Mouse (Mus musculus) thymus, adult 18-20 months (tissue): Measurements from ENCODE around the gene Rapgef4.
A peak's percentile ranks its signal among the peaks of the same experiment; 100 is the strongest.

Experiments used
- DNase-seq, 2 experiments: peaks; one replicate each; pipeline ENCODE4 v3.0.0; 2022; ENCODE audit warnings: mixed read lengths in 2 of 2

Gene Rapgef4

DNA sequence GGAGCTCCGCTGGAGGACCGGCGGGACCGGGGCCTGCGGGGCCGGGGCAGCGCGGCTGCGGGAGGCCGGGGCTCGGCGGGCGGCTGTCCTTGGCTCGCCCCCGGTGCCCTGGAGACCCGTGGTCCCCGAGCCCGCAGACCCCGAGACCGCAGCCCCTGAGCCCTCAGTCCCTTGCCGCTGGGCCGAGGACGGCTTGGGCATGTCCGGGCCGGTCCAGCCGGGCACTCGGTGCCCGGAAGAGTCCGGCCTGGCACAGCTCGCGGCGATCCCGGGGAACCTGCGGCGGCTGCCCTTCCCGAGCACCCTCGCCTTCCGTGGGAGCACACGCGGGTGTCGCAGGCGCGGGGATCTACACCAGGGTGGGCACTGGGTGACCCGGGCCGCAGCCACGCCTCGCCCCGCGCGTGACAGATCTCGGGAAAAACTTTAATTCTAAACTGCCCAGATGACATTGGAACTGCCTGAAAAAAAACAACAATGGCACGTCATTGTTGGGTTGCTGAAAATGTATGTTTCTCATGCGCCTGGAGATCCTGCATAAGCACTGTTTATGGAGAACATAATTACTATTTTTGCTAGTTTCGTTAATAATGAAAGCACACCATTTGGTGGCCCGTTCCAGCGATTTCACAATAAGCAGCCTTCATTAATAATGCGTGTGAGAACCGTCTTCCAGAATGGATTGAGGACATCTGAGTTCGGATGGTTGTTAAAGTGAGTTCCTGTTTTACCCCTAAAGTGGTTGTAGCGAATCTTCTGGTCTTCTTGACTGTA, 305.0 kb downstream of the Rapgef4 start:
- DNase-seq, result peak in 1 of 2 experiments; percentile 4

DNA sequence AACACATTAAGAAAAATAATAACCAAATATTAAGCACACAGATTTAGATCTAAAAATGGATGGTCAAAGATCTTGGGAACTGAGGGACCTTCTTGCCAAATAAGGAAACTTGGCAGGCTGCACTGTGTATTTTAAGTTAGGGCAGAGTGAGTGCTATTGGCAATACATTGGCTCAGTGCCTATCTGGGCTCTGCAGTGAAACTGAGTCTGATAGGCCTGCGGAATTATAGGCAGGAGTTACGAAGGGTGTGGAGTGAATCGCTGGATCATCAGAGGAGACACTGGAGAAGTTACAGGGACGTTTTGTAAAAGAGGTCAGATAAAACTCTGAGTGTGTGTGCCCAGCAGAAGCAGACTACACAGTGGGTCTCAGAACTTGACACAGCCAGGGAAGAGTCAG, 306.1 kb downstream of the Rapgef4 start:
- DNase-seq, result no peak

DNA sequence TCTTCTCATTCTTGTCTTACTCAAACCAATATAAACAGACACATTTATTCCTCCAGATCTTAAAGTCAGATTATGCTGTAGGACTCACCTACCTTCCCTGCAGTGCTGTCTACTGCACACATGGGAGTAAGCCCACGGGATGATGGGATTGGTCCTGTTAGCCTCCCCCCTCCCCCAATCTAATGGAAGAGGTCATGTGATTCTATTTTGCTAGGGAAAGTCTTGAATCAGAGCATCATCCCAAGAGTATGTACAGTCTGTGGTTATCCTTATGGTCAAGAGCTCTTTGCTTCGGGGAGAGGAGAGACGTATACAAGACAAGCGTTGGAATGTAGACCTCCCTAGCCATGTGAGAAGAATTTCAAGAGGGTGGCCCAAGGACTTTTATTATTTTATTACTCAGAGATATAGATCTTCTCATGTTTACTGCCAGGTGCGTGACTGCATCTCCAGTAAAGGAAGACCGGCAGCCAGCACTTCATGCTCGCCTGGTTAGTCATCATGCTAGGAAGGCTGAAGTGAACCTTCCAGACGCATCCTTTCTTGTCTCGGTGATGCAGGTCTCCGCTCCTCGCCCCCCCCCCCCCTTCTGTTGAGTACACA, 308.0 kb downstream of the Rapgef4 start:
- no peak for DNase-seq

DNA sequence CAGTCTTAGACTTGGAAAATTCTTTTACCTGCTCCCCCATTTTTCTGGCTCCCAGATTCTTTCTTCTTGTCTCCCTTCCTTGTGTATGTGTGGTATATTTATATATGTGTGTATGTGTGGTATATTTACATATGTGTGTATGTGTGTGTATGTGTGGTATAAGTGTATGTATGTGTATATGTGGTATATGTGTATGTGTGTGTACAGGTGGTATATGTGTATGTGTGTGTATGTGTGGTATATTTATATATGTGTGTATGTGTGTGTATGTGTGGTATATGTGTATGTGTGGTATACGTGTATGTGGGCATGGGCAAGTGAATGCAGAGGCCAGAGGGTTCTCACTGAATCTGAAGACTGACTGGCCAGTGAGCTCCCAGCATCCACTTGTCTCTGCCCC, 310.1 kb downstream of the Rapgef4 start:
- no peak for DNase-seq

DNA sequence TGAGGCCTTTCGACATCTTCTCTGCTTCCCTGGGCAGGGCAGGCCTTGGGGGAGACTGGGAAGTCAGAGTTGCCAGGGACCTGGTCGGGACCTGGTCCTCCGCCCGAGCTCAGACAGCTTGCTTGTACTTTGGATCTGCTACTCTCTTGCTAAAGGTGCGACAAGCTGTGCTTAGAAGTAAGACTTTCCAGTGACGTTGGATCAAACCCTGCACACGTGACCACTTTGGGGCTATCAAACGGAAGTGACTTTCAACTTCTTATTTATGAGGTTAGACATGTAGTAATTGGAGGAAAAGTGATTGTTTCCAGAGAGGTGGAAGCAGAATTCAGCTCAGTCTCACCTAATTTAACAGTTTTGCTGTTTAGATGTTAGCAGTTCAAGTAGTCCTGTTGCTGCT, 311.5 kb downstream of the Rapgef4 start:
- DNase-seq, result no peak

DNA sequence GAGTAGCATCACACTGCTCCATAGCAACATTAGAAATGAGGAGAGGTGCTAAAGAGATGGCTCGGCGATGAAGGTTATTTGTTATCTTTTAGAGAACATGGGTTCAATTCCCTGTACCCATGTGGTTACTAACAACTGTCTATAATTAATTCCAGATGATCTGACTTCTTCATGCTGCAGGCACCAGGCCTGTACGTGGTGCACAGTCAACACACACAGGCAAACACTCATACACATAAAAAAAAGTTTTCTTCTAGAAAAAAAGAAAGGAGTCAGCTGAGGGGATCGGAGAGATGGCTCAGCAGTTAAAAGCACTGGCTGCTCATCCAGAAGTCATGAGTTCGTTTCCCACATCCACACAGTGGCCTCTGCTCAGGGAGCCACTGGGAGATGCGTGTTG, 314.0 kb downstream of the Rapgef4 start:
- DNase-seq, result no peak

DNA sequence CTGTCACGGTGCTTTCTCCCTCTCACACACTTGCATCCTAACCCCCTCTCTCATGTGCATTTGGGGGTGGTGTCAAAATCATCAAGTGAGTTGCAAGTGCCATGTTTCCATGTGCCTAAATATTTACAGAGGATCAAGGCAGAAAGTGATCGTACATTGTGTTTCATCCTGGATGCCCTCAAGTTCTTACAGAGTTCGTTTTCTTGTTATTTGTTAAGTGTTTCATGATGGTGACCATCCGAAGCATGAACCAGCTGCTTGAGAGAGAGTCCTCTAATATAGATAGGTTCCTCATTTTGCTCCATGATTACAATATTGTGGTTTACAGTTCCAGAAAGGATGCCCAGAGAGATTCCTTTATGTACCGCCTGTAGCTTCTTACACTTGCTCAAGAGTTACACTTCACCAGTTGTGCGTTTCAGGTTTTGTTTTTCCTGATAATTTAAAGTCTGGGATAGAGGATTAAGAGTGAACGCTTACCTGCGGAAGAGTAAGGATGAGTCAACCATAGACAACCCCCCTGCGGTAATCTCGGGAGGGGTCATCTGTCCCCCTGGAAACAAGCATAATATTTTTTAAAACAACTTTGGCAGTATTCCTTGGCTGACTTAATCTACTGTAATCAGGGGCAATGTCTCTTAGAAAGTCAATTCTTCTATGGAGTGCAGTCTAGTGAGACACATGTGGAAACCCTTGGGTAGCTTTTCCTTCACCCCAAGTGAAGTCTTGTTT, 316.1 kb downstream of the Rapgef4 start:
- no peak for DNase-seq

DNA sequence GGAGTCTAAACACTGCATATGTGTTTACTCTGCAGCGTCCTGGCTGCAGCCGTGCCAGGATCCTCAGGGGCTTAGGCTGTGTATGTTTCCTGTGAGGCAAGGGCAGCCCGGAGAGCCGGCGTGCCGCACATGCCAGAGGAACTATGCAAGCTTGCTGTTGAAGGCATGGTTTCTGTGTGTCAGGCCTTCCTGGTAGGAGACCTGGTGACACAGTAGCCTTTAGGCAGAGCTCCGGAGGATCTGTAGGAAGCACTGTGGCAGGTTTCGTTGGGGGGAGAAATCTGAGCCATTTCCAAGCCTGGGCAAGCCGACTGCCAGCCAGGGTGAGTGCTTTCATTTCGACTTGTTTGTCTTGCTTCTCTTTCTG, 316.7 kb downstream of the Rapgef4 start:
- no peak for DNase-seq

DNA sequence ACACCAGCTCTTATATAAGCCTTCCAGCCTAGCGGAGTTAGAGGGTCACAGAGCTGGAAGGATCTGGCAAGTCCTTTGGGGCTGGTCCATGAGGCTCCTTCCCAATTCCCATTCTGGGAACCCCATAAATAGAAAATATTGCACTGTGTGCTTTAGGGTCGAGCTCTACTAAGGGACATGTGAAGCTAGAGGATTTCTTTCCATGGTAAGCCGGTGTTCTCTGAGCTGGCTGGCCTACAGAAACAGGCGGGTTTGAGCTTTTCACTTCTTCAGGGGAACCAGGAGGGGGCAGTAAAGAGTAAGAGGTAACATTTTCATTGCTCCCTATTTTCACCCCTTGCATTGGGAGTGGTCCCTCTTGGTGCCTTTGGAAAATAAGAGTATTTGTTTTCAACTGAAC, 317.4 kb downstream of the Rapgef4 start:
- no peak for DNase-seq

DNA sequence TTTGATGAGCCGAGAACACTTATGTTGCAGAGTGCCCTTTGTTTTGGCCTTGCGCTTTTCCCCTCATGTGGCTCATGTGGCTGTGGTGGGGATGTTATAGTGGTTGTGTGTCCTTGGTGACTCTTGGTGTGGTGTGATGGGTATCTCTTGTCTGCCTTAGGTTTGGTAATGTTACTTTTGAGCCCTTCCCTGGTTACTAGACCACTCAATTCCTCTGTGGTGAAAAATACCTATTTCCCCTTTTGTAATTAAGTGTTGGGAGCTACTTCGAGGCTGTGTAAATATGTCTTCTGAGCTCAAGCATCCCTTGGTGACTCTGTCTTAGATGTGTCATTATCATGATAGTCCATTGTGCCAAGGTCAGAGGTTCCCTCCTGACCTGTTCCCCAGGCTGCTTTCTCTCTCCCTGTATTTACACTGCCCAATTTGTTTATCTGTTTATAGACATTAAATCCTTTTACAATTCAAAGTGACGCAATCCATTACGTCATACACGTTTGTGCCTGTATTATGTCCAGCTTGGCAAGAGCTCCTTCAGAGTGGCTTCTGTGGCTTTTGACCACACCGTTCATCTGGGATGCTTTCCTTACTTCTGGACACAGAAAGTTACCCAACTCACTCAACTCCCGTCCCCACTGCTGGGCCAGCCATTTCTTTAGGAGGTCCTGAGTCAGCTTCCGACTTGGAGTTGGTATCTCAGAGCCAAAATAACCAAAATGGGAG, 320.3 kb downstream of the Rapgef4 start:
- DNase-seq, result no peak

DNA sequence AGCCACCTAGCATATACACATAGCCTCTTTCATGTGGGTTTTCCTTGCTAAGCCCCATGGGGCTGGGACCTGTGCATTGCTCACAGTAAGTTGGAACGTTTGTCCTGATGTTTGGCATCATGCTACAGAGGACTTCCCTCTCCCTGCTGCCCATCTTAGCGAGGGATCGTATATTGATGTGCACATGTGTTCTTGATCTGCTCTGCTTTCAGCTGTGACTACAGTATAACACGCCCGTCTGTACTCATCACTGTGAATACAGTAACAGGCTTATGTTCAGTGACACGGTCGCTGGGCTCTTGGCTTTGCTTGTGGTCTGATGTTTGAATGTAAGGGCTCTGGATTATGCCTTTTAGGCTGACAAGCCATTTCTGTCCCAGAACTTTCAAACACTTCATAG, 324.7 kb downstream of the Rapgef4 start:
- no peak for DNase-seq
